Mouse (Mus musculus) forebrain, embryonic 15.5 days (tissue): ENCODE measurements around the gene Hist1h3g. TPM values are rescaled to one million over a fixed set of nuclear protein-coding genes. Genes with fewer than 3 reads are reported as not detected.
A peak's percentile ranks its signal among the peaks of the same experiment; 100 is the strongest.
"Not testable (repeated sequence)": the region's sequence is repeated elsewhere in the genome, so short reads cannot be mapped to it uniquely, and the experiment has no call there.

Source experiments
- ATAC-seq: fragments of 200-750 bp; cut with Nextera tagmentation; replicated peaks from 2 replicates; pipeline ENCODE4 v1.8.0; 2017; ENCODE audit warnings: mild to moderate bottlenecking, moderate TSS enrichment, moderate library complexity
- H3K27ac ChIP-seq: fragments of 300-500 bp; sonication (generic); replicated peaks from 2 replicates; pipeline ENCODE4 v1.5.1; 2015; ENCODE audit warnings: mild to moderate bottlenecking, inconsistent platforms
- H3K27me3 ChIP-seq: fragments of 300-500 bp; sonication (generic); 2 replicates; pipeline ENCODE4 v1.6.1; 2015; ENCODE audit warnings: inconsistent platforms
- H3K36me3 ChIP-seq: fragments of 300-500 bp; sonication (generic); 2 replicates; pipeline ENCODE4 v1.6.1; 2015; ENCODE audit warnings: mild to moderate bottlenecking, inconsistent platforms
- H3K4me1 ChIP-seq: fragments of 300-500 bp; sonication (generic); 2 replicates; pipeline ENCODE4 v1.6.1; 2015; ENCODE audit warnings: inconsistent platforms
- H3K4me2 ChIP-seq: fragments of 300-500 bp; sonication (generic); replicated peaks from 2 replicates; pipeline ENCODE4 v1.6.1; 2015; ENCODE audit warnings: mild to moderate bottlenecking, inconsistent platforms
- H3K4me3 ChIP-seq: fragments of 300-500 bp; sonication (generic); 2 replicates; pipeline ENCODE4 v1.5.1; 2015; ENCODE audit warnings: mild to moderate bottlenecking, inconsistent platforms
- H3K9ac ChIP-seq: fragments of 300-500 bp; sonication (generic); replicated peaks from 2 replicates; pipeline ENCODE4 v1.6.1; 2015; ENCODE audit warnings: mild to moderate bottlenecking, inconsistent platforms
- H3K9me3 ChIP-seq: fragments of 300-500 bp; sonication (generic); 2 replicates; pipeline ENCODE4 v1.6.1; 2016; ENCODE audit warnings: inconsistent platforms
- WGBS: fragments of 180-500 bp; shearing (Covaris S2); methylation state at CpG from one replicate; pipeline ENCODE4 v1.1.7; 2015; ENCODE audit warnings: mixed read lengths; 5-methylcytosine and 5-hydroxymethylcytosine counted together
- polyA plus RNA-seq: library from polyadenylated mRNA; unstranded; fragments of >200 nt; fragmentation: Nextera tagmentation; extraction: Ambion mirVana; gene quantifications from 2 replicates; pipeline ENCODE4 v1.2.1, GENCODE M21; 2015

Hist1h3g gene
- polyA plus RNA-seq, 1 experiment from 2014 or later = 3.4 TPM

DNA sequence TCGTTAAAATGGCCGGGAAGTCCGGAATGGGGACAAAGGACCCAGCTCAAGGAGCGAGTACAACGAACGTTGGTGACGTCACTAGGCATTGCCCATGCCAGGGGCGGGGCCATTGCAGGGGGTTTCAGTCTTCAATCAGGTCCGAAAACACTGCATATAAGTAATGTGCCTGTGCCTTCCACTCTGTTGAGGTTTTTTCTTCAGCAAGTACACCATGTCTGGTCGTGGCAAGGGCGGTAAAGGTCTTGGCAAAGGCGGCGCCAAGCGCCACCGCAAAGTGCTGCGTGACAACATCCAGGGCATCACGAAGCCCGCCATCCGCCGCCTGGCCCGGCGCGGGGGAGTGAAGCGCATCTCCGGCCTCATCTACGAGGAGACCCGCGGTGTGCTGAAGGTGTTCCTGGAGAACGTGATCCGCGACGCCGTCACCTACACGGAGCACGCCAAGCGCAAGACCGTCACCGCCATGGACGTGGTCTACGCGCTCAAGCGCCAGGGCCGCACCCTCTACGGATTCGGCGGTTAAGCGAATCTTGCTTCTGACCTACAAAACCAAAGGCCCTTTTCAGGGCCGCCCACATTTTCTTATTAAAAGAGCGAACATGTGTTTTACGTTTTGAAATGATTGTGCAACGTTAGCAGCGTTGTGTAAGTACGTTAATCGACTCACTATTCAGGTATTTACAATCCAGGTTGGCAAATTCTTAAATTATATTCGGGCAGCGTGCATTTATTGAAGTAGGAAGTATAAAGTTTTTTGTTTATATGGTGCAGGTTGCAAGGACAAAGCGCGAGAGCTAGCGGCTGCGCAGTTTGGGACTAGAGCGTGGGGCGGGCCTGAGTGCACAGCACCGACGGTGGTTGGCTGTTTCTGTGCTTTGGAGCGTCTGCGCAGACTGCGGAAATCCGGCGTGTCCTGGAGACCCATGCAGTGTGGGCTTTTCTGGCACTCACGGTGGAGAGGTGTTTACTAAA is 4.0 kb upstream of the Hist1h3g start, which contains the start of gene Hist1h4h:
Hist1h4h (plus strand) TSS at position 150 of the 975 bp plus-strand sequence.
- peak within 1 kb of the TSS; percentile 82 for H3K4me2 ChIP-seq
- peak within 1 kb of the TSS; percentile 78 for H3K9ac ChIP-seq
- peak; percentile 88 for ATAC-seq
- H3K4me1 ChIP-seq = peaks cover 53% of the 10 kb centered on the region
- peak within 1 kb of the TSS; percentile 99 for H3K27ac ChIP-seq
- no peaks in the 10 kb centered on the region for H3K9me3 ChIP-seq
- no peaks in the 10 kb centered on the region for H3K27me3 ChIP-seq
- H3K4me3 ChIP-seq = peak within 1 kb of the TSS; percentile 58
- no peaks in the 10 kb centered on the region for H3K36me3 ChIP-seq
- WGBS = under 1% methylated on average over 61 of the region's 70 CpGs

- Histone ChIP-seq H3K4me2 (peak overlapping the region; percentile 82), H3K9me3 (no peaks in the 10 kb centered on the region), H3K4me1 (peaks cover 59% of the 10 kb centered on the region), H3K27ac (peak overlapping the region; percentile 99), H3K9ac (peak overlapping the region; percentile 78), H3K36me3 (no peaks in the 10 kb centered on the region), H3K4me3 (peak overlapping the region; percentile 58), H3K27me3 (no peaks in the 10 kb centered on the region)
- no peak for ATAC-seq
- WGBS = 14% methylated on average over 9 of the region's 9 CpGs
Observed at GRCm38 (mm10) chr13:23532262-23533075, 2.8 kb upstream of the Hist1h3g start.

- under 1% methylated on average over 30 of the region's 53 CpGs for WGBS
- H3K9me3 ChIP-seq, H3K27me3 ChIP-seq, H3K36me3 ChIP-seq: not testable (repeated sequence)
- Histone ChIP-seq H3K4me3 (peak within 1 kb of the TSS; percentile 58), H3K4me2 (peak within 1 kb of the TSS; percentile 82), H3K9ac (peak within 1 kb of the TSS; percentile 46), H3K4me1 (peaks cover 59% of the 10 kb centered on the region), H3K27ac (peak within 1 kb of the TSS; percentile 99)
- peak; percentile 42 for ATAC-seq
Observed at GRCm38 (mm10) chr13:23533560-23534367, 1.5 kb upstream of the Hist1h3g start, which contains the start of gene Hist1h2af. Hist1h2af (plus strand) TSS chr13:23533906.

DNA sequence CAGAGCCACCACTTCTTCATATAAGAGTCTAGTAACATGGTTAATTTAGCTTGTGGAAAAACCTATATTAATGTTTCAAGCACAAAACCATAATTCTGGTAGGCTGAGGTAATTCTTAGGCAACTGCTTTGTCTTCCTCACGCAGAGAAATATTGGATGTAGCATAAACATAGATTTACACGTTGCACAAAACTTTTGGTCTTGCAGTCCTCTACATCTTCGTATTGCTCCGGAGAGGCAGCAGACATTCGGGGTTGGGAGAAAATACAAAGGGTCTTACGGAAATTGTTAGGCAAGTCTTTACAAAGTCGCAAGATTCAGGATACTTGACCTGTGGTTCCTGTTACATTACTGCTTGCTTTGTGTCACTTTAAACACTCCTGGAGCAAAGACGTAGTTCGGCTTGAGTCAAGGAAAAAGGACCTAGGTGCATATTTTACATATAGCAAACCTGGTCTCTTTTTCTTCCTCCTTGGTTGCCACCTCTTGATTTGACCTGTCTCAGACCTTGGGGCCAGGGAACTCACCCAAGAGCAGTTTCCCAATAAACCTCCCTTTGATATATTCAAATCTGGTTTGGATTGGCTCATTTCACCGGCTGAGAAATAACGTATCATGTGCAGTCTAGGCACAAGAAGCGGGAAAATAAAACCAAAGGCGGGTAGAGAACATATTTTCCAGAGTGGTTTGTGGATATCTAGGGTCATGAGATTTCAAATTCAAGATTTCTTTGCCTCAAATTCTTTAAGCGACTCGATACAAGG is 672 bp upstream of the Hist1h3g start:
- Histone ChIP-seq H3K27me3 (no peaks in the 10 kb centered on the region), H3K4me2 (peak overlapping the region; percentile 82), H3K4me3 (peak overlapping the region; percentile 58), H3K27ac (peak overlapping the region; percentile 99), H3K36me3 (no peaks in the 10 kb centered on the region), H3K4me1 (peaks cover 52% of the 10 kb centered on the region), H3K9ac (peak overlapping the region; percentile 46), H3K9me3 (no peaks in the 10 kb centered on the region)
- under 1% methylated on average over 15 of the region's 15 CpGs for WGBS
- no peak for ATAC-seq

GRCm38 (mm10) chr13:23536076-23536822 is 1.0 kb downstream of the Hist1h3g start:
- peak overlapping the region; percentile 32 for H3K9ac ChIP-seq
- H3K4me3 ChIP-seq = peak overlapping the region; percentile 58
- H3K4me1 ChIP-seq = peaks cover 47% of the 10 kb centered on the region
- no peaks in the 10 kb centered on the region for H3K36me3 ChIP-seq
- peak overlapping the region; percentile 82 for H3K4me2 ChIP-seq
- no peaks in the 10 kb centered on the region for H3K9me3 ChIP-seq
- no peaks in the 10 kb centered on the region for H3K27me3 ChIP-seq
- 0 out of 2 replicates have a peak overlapping the region, but pooled peaks have one; percentile 14 for H3K27ac ChIP-seq
- 13% methylated on average over 7 of the region's 7 CpGs for WGBS
- no peak for ATAC-seq

DNA sequence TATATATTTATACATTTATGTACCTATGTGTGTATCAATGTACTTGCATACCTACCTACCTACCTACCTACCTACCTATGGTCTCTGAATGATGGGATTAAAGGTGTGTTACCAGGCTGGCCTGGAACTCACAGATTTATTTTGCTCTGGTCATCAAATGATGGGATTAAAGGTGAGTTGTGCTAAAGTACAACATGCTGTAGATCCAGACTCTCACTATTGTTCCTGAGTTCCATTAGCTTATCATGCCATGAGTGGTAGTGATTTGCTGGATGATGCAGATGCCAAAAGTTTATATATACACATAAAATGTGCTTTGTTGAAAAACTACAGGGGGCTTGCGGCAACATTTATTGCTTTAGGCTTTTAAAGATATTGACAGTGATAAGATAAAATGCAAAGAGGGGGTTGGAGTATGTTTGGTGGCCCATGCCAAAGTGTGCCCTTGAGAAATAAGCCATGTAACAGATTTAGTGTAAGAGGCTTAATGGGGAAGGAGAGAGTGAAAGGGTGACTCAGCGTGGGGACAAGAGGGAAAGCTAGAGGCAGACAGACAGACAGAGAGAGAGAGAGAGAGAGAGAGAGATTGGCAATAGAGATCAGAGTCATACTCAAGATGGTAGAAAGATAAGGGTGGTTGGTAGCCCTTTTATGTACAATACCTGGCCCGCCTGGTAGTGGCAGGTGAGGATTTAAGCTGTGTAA is 1.9 kb downstream of the Hist1h3g start:
- no peaks in the 10 kb centered on the region for H3K9me3 ChIP-seq
- peak overlapping the region; percentile 82 for H3K4me2 ChIP-seq
- no peak for ATAC-seq
- H3K9ac ChIP-seq = no peak overlapping the region
- H3K27me3 ChIP-seq = no peaks in the 10 kb centered on the region
- 82% methylated on average over 3 of the region's 3 CpGs for WGBS
- H3K4me1 ChIP-seq = peaks cover 43% of the 10 kb centered on the region
- H3K27ac ChIP-seq = no peak overlapping the region
- H3K36me3 ChIP-seq = no peaks in the 10 kb centered on the region
- H3K4me3 ChIP-seq = no peak overlapping the region

- ATAC-seq = no peak
- WGBS = 78% methylated on average over 5 of the region's 5 CpGs
- H3K36me3 ChIP-seq = no peaks in the 10 kb centered on the region
Observed at GRCm38 (mm10) chr13:23538249-23538648, 3.0 kb downstream of the Hist1h3g start.

DNA sequence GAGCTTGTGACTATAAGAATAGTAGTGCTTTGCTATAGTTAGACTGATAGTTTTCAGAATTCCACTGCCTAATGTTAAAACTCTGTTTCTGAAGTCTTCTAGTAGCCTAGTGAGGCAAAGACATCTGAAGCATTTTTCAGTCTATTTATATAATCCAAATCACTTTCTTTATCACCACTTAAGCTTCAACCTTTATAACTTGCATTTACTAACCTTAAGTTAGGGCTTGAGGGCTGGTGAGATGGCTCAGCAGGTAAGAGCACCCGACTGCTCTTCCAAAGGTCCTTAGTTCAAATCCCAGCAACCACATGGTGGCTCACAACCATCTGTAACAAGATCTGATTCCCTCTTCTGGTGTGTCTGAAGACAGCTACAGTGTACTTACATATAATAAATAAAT is 4.6 kb downstream of the Hist1h3g start:
- H3K9ac ChIP-seq, H3K9me3 ChIP-seq, H3K4me3 ChIP-seq, H3K27me3 ChIP-seq, H3K27ac ChIP-seq, H3K36me3 ChIP-seq, H3K4me2 ChIP-seq, ATAC-seq: not testable (repeated sequence)
- peaks cover 29% of the 10 kb centered on the region for H3K4me1 ChIP-seq
- 75% methylated on average over 1 of the region's 1 CpGs for WGBS

More at GRCm38 (mm10) chr13:23538249-23538648, 3.0 kb downstream of the Hist1h3g start:
- Histone ChIP-seq H3K27me3 (no peaks in the 10 kb centered on the region), H3K4me1 (peaks cover 37% of the 10 kb centered on the region), H3K4me2 (no peak overlapping the region), H3K4me3 (no peak overlapping the region), H3K9ac (no peak overlapping the region), H3K9me3 (no peaks in the 10 kb centered on the region), H3K27ac (no peak overlapping the region)

DNA sequence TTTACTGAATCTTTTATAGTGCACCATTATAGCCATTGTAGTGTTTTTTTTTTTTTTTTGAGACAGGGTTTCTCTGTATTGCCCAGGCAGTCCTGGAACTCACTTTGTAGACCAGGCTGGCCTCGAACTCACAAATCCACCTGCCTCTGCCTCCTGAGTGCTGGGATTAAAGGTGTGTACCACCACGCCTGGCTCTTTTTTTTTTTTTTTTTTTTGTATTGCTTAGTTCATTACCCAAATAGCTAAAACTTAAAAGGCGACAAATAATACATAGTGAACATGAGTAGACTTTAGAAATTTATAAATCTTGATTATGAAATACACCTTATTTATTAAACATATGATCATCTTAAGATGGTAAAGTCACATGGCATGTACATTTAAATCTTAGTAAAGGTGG is 6.3 kb downstream of the Hist1h3g start:
- no peaks in the 10 kb centered on the region for H3K9me3 ChIP-seq
- no peaks in the 10 kb centered on the region for H3K27me3 ChIP-seq
- H3K4me2 ChIP-seq = no peak overlapping the region
- H3K9ac ChIP-seq = no peak overlapping the region
- WGBS = 83% methylated on average over 3 of the region's 3 CpGs
- no peak overlapping the region for H3K4me3 ChIP-seq
- peaks cover 18% of the 10 kb centered on the region for H3K4me1 ChIP-seq
- ATAC-seq = no peak
- no peak overlapping the region for H3K27ac ChIP-seq
- no peaks in the 10 kb centered on the region for H3K36me3 ChIP-seq
